Mouse (Mus musculus) heart, postnatal 14 days (tissue): ENCODE results near the gene Tmed10. TPM values are rescaled to one million over a fixed set of nuclear protein-coding genes. Genes with fewer than 3 reads are reported as not detected.

Experiments used
- DNase-seq, 2 experiments: peaks; one replicate each; pipeline ENCODE4 v3.0.0; 2021 to 2022
- intact Hi-C: fragments of 180-260 bp; cut with DNase I; formaldehyde crosslinking; loops from one replicate; pipeline ENCODE4 v1.15.1; 2025
- long read RNA-seq, 2 experiments: library from polyadenylated mRNA; stranded (forward); transcript quantifications; one replicate each; pipeline ENCODE4 v2.0.0; 2021
- total RNA-seq, 2 experiments: library from RNA; stranded (reverse); gene quantifications; 2 replicates each; pipeline ENCODE4 v1.2.3; 2021

The Tmed10 gene
- total RNA-seq, result 100 to 1,000 TPM; 150 to 157 TPM
- long read RNA-seq, experiment 1, transcript Tmed10-201 (5 exons, 1,482 nt), result major isoform, 175 of 241 reads
- long read RNA-seq, experiment 1, partial matches to known transcripts, result 2 of 241 reads
- long read RNA-seq, experiment 1, other reads (novel, unspliced or antisense), result 64 of 241 reads
- long read RNA-seq, experiment 2, transcript Tmed10-201 (5 exons, 1,482 nt), result major isoform, 156 of 238 reads
- long read RNA-seq, experiment 2, partial matches to known transcripts, result 80 of 238 reads
- long read RNA-seq, experiment 2, other reads (novel, unspliced or antisense), result 2 of 238 reads

- intact Hi-C loops, result loop anchor here (10.0 kb wide), 1 partner anchor 110 kb away; no protein-coding TSS in a partner anchor
- peak; percentile 86 to 89 for DNase-seq
Measured at GRCm38 (mm10) chr12:85374561-85375272, at the start of gene Tmed10. Gene Tmed10, minus strand, starts transcription at chr12:85374847.

DNA sequence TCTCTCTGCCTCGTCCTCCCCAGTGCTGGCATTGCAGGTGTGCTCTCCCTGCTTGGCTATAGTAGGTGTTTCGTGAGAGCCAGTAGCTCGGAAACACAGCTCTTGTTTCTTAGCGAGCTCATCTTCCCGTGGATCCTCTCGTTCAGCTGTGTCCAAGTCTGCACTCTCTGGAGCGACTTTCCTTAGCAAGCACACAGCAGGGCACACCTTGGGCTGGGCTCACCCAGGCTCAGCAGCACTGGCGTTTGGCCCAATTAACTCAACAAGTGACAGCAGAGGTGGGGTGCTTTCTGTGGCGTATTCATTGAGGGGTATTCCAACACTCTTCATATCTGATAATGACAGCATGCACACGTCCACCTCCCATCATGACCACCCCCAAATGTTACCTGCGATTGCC is 48.6 kb upstream of the Tmed10 start:
- intact Hi-C loops, result no loop called here
- DNase-seq, result no peak

DNA sequence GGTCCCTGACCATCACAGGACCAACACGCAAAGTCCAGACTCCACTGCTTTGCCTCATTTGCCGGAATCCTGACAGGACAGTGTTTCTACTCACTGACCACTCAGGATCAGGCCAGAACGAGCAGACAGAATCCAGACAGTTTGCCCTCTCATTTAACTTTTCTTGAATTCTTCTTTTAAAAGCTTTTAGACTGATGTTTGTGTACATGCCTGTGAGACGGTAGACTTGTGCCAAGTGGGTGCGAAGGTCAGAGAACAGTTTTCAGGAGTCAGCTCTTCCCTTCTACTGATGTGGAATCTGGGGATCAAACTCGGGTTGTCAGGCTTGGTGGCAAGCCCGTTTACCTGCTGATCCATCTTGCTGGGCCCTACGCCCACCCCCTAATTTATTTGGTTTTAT is 47.9 kb upstream of the Tmed10 start:
- DNase-seq, result no peak
- intact Hi-C loops, result no loop called here

GRCm38 (mm10) chr12:85420945-85421344 is 46.3 kb upstream of the Tmed10 start:
- intact Hi-C loops, result no loop called here
- no peak for DNase-seq

GRCm38 (mm10) chr12:85417845-85418244 is 43.2 kb upstream of the Tmed10 start:
- intact Hi-C loops, result no loop called here
- peak; percentile 53 to 58 for DNase-seq

- no peak for DNase-seq
- intact Hi-C loops, result no loop called here
Measured at GRCm38 (mm10) chr12:85416298-85416697, 41.7 kb upstream of the Tmed10 start.

- no peak for DNase-seq
- intact Hi-C loops, result no loop called here
Measured at GRCm38 (mm10) chr12:85415876-85416275, 41.2 kb upstream of the Tmed10 start.

- no peak for DNase-seq
- intact Hi-C loops, result no loop called here
Measured at GRCm38 (mm10) chr12:85411136-85411535, 36.5 kb upstream of the Tmed10 start.

DNA sequence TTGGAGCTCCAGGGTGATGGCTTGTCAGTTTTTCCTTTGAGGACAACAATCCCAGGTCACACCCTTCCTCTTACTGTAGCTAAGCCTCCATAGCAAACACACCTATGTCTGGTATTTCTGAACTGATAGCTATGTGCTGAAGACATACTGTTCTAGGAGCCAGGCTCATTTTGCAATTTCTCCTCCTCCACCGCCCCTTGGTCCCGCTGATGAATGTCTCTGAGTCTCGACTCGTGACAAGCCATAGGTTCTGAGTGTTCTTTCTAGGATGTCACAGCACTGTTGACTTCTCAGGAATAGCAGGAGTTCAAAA is 23.3 kb upstream of the Tmed10 start:
- intact Hi-C loops, result no loop called here
- DNase-seq, result no peak

DNA sequence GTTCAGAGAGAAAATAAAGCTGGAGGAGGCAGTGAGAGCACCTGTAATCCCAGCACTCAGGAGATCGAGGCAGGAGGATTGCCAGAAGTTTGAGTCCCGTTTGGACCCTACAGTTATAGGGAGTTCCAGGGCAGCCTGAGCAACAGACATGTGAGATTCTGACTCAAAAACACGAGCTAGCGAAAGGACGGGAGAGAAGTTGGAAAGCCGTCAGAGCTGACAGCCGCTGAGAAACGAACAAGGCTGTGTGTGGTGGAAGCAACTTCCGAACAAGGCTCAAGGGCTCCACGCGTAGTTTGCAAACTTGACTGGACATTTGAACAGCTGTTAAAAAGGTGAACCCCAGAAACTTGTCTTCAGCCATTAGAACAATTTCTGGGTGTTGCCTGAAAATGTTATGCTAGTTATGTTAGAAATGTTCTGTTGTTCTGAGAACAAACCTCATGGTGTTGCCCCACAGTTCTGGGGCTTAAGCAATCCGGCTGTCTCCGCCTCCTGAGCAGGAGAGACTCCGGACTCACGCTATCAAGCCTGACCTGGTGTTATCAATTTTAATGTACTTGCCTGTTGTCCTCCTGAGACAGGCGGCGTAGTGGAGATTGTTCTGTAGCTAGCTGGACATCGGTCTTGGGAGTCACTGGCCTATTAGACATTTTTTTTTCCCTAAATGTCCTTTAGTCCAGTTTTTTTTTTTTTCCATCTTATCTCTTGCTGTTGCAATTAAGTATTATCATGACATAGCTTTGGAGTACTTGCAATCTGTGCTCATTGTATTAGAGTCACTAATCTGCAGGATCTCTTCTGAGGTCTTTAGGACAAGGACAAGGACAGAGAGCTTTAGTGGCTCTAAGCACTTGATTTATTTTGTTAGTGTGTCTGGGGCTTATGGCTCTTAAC is 22.7 kb upstream of the Tmed10 start:
- intact Hi-C loops, result no loop called here
- DNase-seq, result no peak

- intact Hi-C loops, result no loop called here
- no peak for DNase-seq
Measured at GRCm38 (mm10) chr12:85393981-85394380, 19.3 kb upstream of the Tmed10 start.

- intact Hi-C loops, result no loop called here
- DNase-seq, result peak in 1 of 2 experiments; percentile 17
Measured at GRCm38 (mm10) chr12:85393526-85393925, 18.9 kb upstream of the Tmed10 start.

DNA sequence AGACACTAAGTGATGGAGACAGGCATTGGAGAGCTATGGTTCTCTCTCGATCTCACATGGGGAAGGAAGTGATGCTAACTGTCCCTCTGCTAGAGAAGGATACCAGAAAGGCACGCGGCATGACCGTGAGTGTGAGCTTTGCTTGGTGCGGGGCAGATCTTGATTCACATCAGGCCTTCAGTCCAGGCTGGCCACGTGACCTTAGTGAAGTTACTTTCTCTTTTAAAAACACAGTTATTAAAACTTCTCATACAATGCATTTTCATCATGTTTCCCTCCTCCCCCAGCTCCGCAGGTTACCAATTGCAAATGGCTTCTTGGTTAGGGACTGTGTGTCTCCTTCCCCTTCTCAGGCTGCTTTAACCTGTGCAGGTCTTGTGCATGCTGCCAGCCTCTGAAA is 16.5 kb upstream of the Tmed10 start:
- DNase-seq, result no peak
- intact Hi-C loops, result no loop called here

- intact Hi-C loops, result loop anchor here (5.0 kb wide), 1 partner anchor 38 kb away; no protein-coding TSS in a partner anchor
- DNase-seq, result no peak
Measured at GRCm38 (mm10) chr12:85389204-85390185, 14.8 kb upstream of the Tmed10 start.

- intact Hi-C loops, result loop anchor here (5.0 kb wide), 1 partner anchor 41 kb away; no protein-coding TSS in a partner anchor
- no peak for DNase-seq
Measured at GRCm38 (mm10) chr12:85385995-85386375, 11.3 kb upstream of the Tmed10 start.

- intact Hi-C loops, result loop anchor here (5.0 kb wide), 1 partner anchor 42 kb away; no protein-coding TSS in a partner anchor
Measured at GRCm38 (mm10) chr12:85385329-85385994, 10.8 kb upstream of the Tmed10 start.

DNA sequence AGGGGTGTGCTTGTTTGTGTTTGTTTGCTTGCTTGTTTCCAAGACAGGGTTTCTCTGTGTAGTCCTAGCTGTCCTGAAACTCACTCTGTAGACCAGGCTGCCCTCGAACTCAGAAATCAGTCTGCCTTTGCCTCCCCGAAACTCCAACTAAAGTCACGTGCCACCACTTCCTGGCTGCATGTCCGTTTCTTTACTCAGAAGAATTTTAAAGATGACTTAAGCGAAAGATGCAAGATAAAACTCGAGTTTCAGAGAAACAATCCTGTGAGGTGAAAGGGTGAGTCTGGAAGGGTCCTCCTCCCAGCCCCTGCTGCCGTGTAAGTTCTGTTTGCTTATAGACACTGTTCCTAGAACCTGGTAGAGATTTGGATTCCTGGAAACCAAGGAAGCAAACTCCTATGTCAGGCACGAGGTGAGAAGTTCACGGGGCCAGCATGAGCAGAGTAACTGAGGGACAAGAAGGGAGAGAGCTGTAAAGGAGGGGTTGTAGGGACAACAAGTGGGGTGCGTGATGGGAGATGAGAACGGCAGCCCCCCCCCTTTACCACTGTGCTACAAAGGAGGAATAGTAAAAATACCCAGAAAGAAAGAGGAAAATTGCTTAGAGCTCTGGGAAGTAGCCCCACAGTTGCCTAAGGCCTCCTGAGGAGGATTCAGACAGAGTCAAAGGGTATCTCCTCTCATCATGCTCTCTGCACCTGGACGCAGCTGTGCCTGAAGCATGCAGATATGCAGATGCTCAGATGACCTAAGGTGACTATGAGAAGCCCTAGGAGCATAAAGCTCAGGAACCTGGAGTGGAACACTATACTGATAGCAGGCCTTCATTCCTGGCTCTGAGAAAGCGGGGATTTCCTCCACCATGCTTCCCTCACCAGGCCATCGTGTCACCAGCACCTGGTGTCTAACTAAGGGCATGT is 8.4 kb upstream of the Tmed10 start:
- DNase-seq, result no peak
- intact Hi-C loops, result loop anchor here (5.0 kb wide), 1 partner anchor 36 kb away; no protein-coding TSS in a partner anchor

More at GRCm38 (mm10) chr12:85385329-85385994, 10.8 kb upstream of the Tmed10 start:
- peak; percentile 12 to 18 for DNase-seq

DNA sequence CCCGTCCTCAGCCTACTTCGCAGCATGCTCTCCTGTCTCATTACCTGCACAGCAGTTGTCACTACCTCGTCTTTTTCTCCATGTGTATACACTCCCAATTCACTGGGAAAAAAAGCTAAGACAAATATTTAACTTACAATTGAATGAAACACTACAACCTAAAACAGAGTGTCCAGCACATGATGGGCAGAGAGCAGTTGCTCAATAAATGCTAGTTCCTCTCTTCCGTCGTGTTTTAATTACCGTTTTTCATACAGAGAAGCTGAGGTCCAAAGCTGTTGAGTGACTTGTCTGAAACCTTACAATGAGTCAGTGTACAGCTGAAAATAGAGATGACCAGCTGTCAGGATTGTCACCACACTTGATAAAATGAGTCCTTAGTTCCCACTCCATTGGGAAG is 6.9 kb upstream of the Tmed10 start:
- DNase-seq, result no peak
- intact Hi-C loops, result loop anchor here (5.0 kb wide), 1 partner anchor 34 kb away; no protein-coding TSS in a partner anchor
